Mouse (Mus musculus) hindbrain, embryonic 14.5 days (tissue): Measurements from ENCODE around the gene 4933425L06Rik. TPM values are rescaled to one million over a fixed set of nuclear protein-coding genes. Genes with fewer than 3 reads are reported as not detected.

ENCODE experiments used
- ATAC-seq: fragments of 200-750 bp; cut with Nextera tagmentation; 2 replicates; pipeline ENCODE4 v1.8.0; 2017; ENCODE audit warnings: moderate number of reproducible peaks, mild to moderate bottlenecking, moderate TSS enrichment, moderate library complexity; ENCODE audit not compliant: low FRiP score
- DNase-seq: peaks from one replicate; pipeline ENCODE4 v3.0.0-alpha.2; 2015; ENCODE audit warnings: low spot score
- H3K27ac ChIP-seq: fragments of 300-500 bp; sonication (generic); 2 replicates; pipeline ENCODE4 v1.5.1; 2014; ENCODE audit warnings: mild to moderate bottlenecking, moderate library complexity
- H3K27me3 ChIP-seq: fragments of 300-500 bp; sonication (generic); 2 replicates; pipeline ENCODE4 v1.6.1; 2014; ENCODE audit warnings: mild to moderate bottlenecking, low read length, mixed read lengths; ENCODE audit not compliant: control insufficient read depth, insufficient read depth
- H3K36me3 ChIP-seq: fragments of 300-500 bp; sonication (generic); replicated peaks from 2 replicates; pipeline ENCODE4 v1.6.1; 2014; ENCODE audit not compliant: control insufficient read depth, insufficient read depth
- H3K4me1 ChIP-seq: fragments of 300-500 bp; sonication (generic); replicated peaks from 2 replicates; pipeline ENCODE4 v1.6.1; 2014; ENCODE audit warnings: antibody characterized with exemption, low read length, mixed read lengths; ENCODE audit not compliant: control insufficient read depth, insufficient read depth
- H3K4me2 ChIP-seq: fragments of 300-500 bp; sonication (generic); replicated peaks from 2 replicates; pipeline ENCODE4 v1.6.1; 2014; ENCODE audit warnings: mild to moderate bottlenecking, moderate library complexity
- H3K4me3 ChIP-seq: fragments of 300-500 bp; sonication (generic); replicated peaks from 2 replicates; pipeline ENCODE4 v1.5.1; 2014; ENCODE audit warnings: mild to moderate bottlenecking, low read length
- H3K9ac ChIP-seq: fragments of 300-500 bp; sonication (generic); 2 replicates; pipeline ENCODE4 v1.6.1; 2014
- H3K9me3 ChIP-seq: fragments of 300-500 bp; sonication (generic); 2 replicates; pipeline ENCODE4 v1.6.1; 2016; ENCODE audit warnings: low read length; ENCODE audit not compliant: control insufficient read depth
- WGBS: fragments of 180-500 bp; shearing (Covaris S2); extraction: QIAGEN DNeasy Blood & Tissue Kit; methylation state at CpG from one replicate; pipeline ENCODE4 v1.1.7; 2014; 5-methylcytosine and 5-hydroxymethylcytosine counted together
- polyA plus RNA-seq: library from polyadenylated mRNA; unstranded; fragments of >200 nt; fragmentation: Nextera tagmentation; extraction: Ambion mirVana; gene quantifications from 2 replicates; pipeline ENCODE4 v1.2.1, GENCODE M21; 2014

Gene 4933425L06Rik
- polyA plus RNA-seq, 1 experiment from 2014 or later: not detected

DNA sequence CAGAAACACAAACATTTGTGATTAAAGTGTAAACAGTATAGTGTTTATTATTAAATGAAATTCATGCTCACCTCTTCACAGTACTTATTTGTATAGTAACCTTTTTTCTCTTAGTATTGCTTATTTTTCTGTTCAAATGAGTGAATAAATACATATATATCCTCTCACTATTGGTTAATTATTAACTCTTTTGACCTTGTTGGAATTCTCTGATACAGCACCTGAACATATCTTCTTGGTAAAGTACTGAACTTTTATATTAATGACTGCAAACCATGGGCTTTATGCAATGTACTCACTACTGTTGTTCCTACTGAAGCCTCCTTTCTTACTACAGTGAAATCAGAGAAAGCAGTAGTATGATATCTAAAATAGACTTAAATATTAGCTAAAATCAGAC, 39.7 kb downstream of the 4933425L06Rik start:
- no peak for ATAC-seq
- Histone ChIP-seq H3K9ac (no peak overlapping the region), H3K4me2 (no peak overlapping the region)

DNA sequence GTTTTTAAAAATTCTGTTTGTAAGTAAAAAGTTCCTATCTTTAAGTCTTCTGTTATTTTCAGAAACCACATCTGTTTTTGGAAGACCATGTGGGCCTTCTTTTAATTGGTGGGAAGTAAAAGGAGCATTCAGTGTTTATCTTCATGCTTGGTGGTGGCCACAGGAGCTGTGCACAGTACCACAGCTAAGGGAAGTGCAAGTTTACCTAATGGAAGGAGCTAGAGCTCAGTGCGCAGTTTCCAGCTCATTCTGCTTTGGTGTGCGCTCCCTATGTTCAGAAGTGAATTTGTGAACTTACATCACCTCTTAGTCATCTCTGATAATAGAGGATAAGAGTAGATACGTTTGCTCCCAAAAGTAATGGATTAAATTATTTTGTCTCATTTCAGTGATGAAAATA, 40.2 kb downstream of the 4933425L06Rik start:
- ATAC-seq (no peak), DNase-seq (no peak)
- H3K27ac ChIP-seq: no peak overlapping the region
- H3K4me2 ChIP-seq: no peak overlapping the region
- H3K9me3 ChIP-seq: no peaks in the 10 kb centered on the region
- H3K36me3 ChIP-seq: no peaks in the 10 kb centered on the region
- H3K9ac ChIP-seq: no peak overlapping the region
- H3K4me3 ChIP-seq: no peak overlapping the region
- 93% methylated on average over 3 of the region's 3 CpGs for whole genome bisulfite sequencing
- no peaks in the 10 kb centered on the region for H3K27me3 ChIP-seq
- H3K4me1 ChIP-seq: no peaks in the 10 kb centered on the region

More for the DNA sequence above, 39.7 kb downstream of the 4933425L06Rik start:
- DNase-seq: no peak
- Histone ChIP-seq H3K27ac (no peak overlapping the region), H3K4me3 (no peak overlapping the region), H3K36me3 (no peaks in the 10 kb centered on the region), H3K9me3 (no peaks in the 10 kb centered on the region), H3K27me3 (no peaks in the 10 kb centered on the region), H3K4me1 (no peaks in the 10 kb centered on the region)

DNA sequence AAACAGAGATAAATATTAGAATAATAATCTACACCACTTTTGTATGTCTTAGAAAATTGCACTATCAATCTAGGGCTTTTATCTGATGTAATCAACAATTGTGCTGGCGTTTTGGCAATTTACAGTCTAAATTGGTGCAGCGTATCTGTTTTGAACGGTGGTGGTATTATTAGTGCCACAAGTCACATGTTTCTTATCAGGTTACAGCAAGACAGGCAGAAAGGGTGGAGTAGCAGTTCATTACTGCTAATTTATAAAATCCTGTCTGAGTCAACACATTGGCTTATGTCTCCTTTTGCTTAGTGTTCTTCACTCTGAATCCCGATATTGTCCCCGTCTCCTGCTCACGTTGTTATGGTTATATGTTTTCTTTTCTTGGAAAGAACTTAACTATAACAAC, 48.2 kb downstream of the 4933425L06Rik start:
- no peak overlapping the region for H3K27ac ChIP-seq
- no peaks in the 10 kb centered on the region for H3K27me3 ChIP-seq
- 80% methylated on average over 6 of the region's 6 CpGs for WGBS
- H3K4me1 ChIP-seq: no peaks in the 10 kb centered on the region
- H3K9ac ChIP-seq: no peak overlapping the region
- no peak for DNase-seq
- H3K4me3 ChIP-seq: no peak overlapping the region
- no peak overlapping the region for H3K4me2 ChIP-seq
- ATAC-seq: no peak
- H3K36me3 ChIP-seq: no peaks in the 10 kb centered on the region
- H3K9me3 ChIP-seq: no peaks in the 10 kb centered on the region

DNA sequence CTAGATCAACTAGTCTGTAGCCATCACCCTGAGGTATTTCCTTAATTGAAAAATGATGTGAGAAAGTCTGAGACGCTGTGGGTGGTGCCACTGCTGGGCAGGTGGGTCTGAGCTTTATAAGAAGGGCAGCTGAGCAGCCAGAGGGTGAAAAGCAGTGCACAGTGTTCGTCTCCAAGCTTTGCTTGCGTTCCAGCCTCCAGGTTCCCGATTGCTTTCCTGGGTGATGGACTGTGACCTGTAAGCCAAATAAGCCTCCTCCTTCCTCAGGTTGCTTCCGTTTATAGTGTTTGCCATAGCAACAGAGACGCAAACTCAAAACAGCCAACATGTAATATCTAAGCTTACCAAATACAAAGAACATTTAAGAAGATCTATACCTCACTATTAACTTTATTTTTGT, 50.4 kb downstream of the 4933425L06Rik start:
- Histone ChIP-seq H3K27me3 (no peaks in the 10 kb centered on the region), H3K36me3 (no peaks in the 10 kb centered on the region), H3K9ac (no peak overlapping the region), H3K9me3 (no peaks in the 10 kb centered on the region), H3K4me3 (no peak overlapping the region), H3K4me2 (no peak overlapping the region), H3K4me1 (no peaks in the 10 kb centered on the region), H3K27ac (no peak overlapping the region)
- WGBS: 77% methylated on average over 6 of the region's 6 CpGs
- ATAC-seq: no peak
- no peak for DNase-seq

DNA sequence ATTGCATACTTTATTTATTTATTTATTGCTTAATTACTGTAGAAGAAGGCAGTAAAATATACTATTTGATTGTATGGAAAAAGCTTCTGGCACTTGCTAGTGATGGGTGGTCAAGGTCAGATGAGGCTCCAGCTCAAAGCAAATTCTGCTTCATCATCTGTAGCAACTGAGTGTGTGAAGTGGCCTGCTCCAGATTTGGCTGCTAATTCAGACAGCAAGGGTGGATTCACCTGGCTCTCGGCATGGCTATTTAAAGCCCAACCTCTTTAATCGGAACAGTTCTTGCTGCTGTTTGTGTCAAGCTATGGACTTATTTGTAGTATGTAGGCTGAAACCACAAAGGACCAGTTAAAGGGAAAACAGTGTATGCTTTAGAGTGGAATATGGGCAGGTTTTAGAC, 50.9 kb downstream of the 4933425L06Rik start:
- no peak overlapping the region for H3K4me2 ChIP-seq
- H3K9ac ChIP-seq: no peak overlapping the region
- no peak for ATAC-seq
- WGBS: 86% methylated on average over 2 of the region's 2 CpGs
- no peaks in the 10 kb centered on the region for H3K4me1 ChIP-seq
- no peaks in the 10 kb centered on the region for H3K9me3 ChIP-seq
- no peaks in the 10 kb centered on the region for H3K36me3 ChIP-seq
- no peaks in the 10 kb centered on the region for H3K27me3 ChIP-seq
- no peak overlapping the region for H3K27ac ChIP-seq
- no peak overlapping the region for H3K4me3 ChIP-seq
- no peak for DNase-seq

DNA sequence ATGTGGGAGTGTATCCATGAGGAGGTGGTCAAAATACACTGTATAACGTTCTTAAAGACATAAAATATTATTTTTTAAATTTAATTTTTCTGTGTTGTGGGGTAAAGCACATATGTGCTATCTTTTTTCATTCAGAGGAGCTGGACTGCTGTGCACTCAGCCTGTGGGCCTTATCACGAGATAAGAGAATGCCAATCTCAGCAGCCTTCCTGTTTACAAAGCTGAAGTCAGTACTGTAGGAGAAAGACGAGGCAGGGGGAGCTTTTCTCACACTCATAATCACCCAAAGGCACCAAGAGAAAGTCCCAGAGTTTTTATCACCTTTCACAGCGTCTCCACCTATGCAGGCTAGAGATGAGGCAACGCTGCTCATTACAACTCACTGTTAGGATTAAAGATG, 52.5 kb downstream of the 4933425L06Rik start:
- Histone ChIP-seq H3K27ac (no peak overlapping the region), H3K27me3 (no peaks in the 10 kb centered on the region), H3K4me3 (no peak overlapping the region), H3K9me3 (no peaks in the 10 kb centered on the region), H3K4me1 (no peaks in the 10 kb centered on the region), H3K36me3 (no peaks in the 10 kb centered on the region), H3K9ac (no peak overlapping the region), H3K4me2 (no peak overlapping the region)
- WGBS: 73% methylated on average over 5 of the region's 5 CpGs
- DNase-seq (no peak), ATAC-seq (no peak)

DNA sequence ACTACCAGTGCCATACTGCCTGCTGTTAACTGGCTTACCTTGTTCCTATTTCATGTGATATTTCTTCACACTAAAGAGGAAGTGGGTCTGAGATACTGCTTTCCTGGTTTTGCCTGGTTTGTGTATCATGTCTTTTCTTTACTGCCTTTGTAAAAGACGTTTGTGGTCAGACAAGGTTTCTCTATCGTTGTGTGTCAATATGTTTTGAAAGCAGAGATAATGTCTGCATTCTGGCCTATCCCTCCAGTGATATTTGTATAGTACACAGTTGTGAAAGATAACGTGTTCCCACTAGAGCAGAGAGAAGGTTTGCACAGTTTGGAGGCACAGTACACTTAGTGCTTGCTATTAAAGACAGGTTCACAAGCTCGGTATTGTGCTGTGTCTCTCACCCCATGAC, 58.0 kb downstream of the 4933425L06Rik start:
- Histone ChIP-seq H3K4me1 (no peaks in the 10 kb centered on the region), H3K4me2 (no peak overlapping the region), H3K36me3 (no peaks in the 10 kb centered on the region), H3K27ac (no peak overlapping the region), H3K4me3 (no peak overlapping the region), H3K9ac (no peak overlapping the region), H3K9me3 (no peaks in the 10 kb centered on the region), H3K27me3 (no peaks in the 10 kb centered on the region)
- 86% methylated on average over 4 of the region's 4 CpGs for WGBS
- DNase-seq: no peak
- ATAC-seq: no peak

DNA sequence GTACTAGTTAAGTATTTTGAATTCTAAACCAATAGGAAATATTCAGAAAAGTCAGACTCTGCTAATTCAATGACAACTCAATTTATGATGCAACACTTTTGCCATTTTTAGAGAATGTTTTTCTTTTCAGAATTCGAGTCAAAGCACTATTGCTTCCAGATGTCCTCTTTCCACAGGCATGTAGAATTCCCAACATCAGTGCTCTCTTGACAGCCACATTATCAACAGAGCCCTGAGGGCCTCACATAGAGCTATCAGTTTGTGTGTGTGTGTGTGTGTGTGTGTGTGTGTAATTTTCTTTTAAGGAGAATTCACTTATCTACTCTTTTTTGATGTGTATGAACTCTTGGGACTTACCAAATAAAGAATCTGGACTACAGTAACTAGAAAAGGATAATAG, 64.9 kb downstream of the 4933425L06Rik start:
- Histone ChIP-seq H3K4me2 (no peak overlapping the region), H3K27me3 (no peaks in the 10 kb centered on the region), H3K4me3 (no peak overlapping the region), H3K27ac (no peak overlapping the region), H3K9ac (no peak overlapping the region), H3K4me1 (no peaks in the 10 kb centered on the region), H3K36me3 (no peaks in the 10 kb centered on the region), H3K9me3 (no peaks in the 10 kb centered on the region)
- WGBS: 65% methylated on average over 1 of the region's 1 CpGs
- no peak for ATAC-seq
- DNase-seq: no peak

DNA sequence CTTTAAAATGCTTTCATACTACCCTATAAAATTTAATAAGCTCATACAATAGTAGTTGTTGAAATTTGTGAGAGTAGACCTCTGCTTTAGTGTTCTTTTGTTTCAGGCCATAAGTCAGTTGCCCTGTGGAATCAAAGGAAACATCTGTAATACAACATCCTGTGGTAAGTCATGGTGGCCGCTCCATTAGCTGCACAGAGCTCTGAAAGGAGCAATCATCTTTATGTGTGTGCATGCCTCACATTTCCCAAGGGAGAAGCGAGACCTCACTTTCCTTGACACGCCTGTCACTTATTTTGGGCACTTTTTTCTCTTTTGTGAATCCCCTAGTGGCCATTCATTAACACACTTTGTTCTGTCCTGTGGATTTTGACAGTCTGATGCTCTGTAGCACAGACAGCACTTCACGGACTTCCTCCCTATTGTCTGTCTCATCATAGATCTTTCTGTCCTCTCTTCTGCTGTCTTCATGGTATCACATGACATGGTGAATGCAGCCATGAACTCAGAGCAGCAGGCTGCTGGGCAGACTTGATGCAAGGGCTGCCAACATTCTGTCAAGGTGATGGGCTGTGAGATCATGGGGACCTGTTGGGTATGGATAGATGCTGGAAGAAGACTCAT, 66.0 kb downstream of the 4933425L06Rik start:
- no peak for DNase-seq
- 51% methylated on average over 4 of the region's 4 CpGs for WGBS
- H3K4me3 ChIP-seq: no peak overlapping the region
- 0 out of 2 replicates have a peak, but pooled peaks have one; percentile 37 for ATAC-seq
- no peak overlapping the region for H3K27ac ChIP-seq
- H3K4me1 ChIP-seq: no peaks in the 10 kb centered on the region
- no peaks in the 10 kb centered on the region for H3K9me3 ChIP-seq
- no peak overlapping the region for H3K4me2 ChIP-seq
- H3K36me3 ChIP-seq: no peaks in the 10 kb centered on the region
- H3K27me3 ChIP-seq: no peaks in the 10 kb centered on the region
- H3K9ac ChIP-seq: no peak overlapping the region

DNA sequence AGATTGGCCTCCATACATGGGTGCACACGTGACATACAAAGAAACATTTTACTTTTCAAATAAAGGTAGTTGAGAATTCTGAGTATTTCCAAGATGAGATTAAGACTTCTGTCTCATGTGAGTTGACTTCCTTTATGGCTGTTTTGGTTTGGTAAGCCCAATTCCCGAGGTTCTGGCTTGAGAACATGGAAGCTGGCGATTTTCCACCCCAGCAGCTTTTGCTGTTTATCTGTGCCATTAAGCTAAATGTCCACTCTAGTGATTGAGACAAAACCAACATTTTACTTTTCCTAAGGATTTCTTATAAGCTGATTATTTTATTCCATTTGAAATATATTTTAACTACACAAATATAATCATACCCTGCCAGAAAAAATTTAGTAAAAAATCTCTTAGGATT, 68.1 kb downstream of the 4933425L06Rik start:
- 84% methylated on average over 3 of the region's 3 CpGs for WGBS
- ATAC-seq (no peak), DNase-seq (no peak)
- H3K36me3 ChIP-seq: no peaks in the 10 kb centered on the region
- no peaks in the 10 kb centered on the region for H3K27me3 ChIP-seq
- H3K9me3 ChIP-seq: no peaks in the 10 kb centered on the region
- no peak overlapping the region for H3K27ac ChIP-seq
- H3K4me3 ChIP-seq: no peak overlapping the region
- no peaks in the 10 kb centered on the region for H3K4me1 ChIP-seq
- no peak overlapping the region for H3K4me2 ChIP-seq
- no peak overlapping the region for H3K9ac ChIP-seq
